Mouse (Mus musculus): ENCODE measurements around the gene Hspa2. TPM values are rescaled to one million over a fixed set of nuclear protein-coding genes. Genes with fewer than 3 reads are reported as not detected.

The Hspa2 gene
- polyA plus RNA-seq (2016; fragmentation: Nextera tagmentation; extraction: Ambion mirVana): 4.9 and 5.9 TPM in 2 replicates

DNA sequence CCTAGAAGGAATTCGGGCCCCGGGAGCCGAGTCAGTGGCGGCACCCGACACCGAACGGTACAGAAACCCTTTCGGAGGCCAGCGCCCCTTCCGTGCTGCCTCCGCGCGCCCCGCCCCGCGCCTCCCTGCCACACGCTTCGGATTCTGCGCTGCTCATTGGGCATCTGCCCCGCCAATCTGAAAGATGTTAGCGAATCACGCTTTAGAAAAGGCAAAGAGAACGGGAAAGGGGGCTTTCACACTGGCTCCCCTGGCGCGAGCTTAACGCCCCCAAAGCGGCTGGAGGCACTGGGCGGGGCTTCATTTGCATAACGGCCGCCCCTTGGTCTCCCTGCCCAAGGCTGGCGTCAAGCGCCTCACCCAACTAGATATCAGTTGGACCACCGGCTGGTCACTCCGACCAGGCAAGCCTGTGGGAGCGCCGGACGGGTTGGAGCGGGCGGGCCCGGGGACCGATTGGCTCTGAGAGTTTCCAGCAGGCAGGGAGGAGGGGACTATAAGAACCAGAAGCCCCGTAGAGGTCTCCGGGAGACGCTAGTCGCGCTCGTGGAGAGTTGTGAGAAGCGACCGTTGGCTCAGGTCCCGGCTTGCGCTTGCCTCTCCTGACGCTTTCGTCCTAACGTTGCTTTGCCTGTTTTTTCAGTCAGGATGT, at the start of gene Hspa2:
Hspa2 (plus strand) TSS at position 291 of the 652 bp plus-strand sequence.
- H3K27ac ChIP-seq (replicated peaks): peak within 1 kb of the TSS; percentile 92
- WGBS: under 1% methylated on average over 54 of the region's 54 CpGs
- peak; percentile 98 for DNase-seq (ENCODE audit: low spot score)
- H3K4me1 ChIP-seq: peaks cover 31% of the 10 kb centered on the region
- no peaks in the 10 kb centered on the region for H3K9me3 ChIP-seq (replicated peaks)
- H3K4me3 ChIP-seq: peak within 1 kb of the TSS; percentile 69
- no peaks in the 10 kb centered on the region for H3K36me3 ChIP-seq
- peaks cover 68% of the 10 kb centered on the region for H3K27me3 ChIP-seq (ENCODE audit: low read depth, poor library complexity, severe bottlenecking)

DNA sequence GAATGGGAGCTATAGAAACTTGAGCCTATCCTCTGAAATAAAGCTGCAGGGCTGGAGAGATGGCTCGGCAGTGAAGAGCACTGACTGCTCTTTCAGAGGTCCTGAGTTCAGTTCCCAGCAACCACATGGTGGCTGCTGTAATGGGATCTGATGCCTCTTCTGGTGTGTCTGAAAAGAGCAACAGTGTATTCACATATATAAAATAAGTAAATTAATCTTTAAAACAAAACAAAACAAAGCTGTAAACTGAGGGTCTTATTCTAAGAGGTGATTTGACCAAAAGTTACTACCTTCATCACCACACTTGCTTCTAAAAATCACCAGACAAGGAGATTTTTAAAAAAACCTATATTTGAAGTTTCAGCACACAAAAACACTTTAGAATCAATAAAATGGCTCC, 43.1 kb upstream of the Hspa2 start:
- H3K9me3 ChIP-seq (replicated peaks): no peaks in the 10 kb centered on the region
- H3K4me1 ChIP-seq: peaks cover 2% of the 10 kb centered on the region; the same call in 1 of the 2 replicates
- peaks cover 22% of the 10 kb centered on the region for H3K36me3 ChIP-seq
- no peak overlapping the region for H3K4me3 ChIP-seq
- H3K27ac ChIP-seq (replicated peaks): no peak overlapping the region
- DNase-seq (ENCODE audit: low spot score): no peak
- no peaks in the 10 kb centered on the region for H3K27me3 ChIP-seq (ENCODE audit: low read depth, poor library complexity, severe bottlenecking)
- WGBS: 51% methylated on average over 1 of the region's 1 CpGs

DNA sequence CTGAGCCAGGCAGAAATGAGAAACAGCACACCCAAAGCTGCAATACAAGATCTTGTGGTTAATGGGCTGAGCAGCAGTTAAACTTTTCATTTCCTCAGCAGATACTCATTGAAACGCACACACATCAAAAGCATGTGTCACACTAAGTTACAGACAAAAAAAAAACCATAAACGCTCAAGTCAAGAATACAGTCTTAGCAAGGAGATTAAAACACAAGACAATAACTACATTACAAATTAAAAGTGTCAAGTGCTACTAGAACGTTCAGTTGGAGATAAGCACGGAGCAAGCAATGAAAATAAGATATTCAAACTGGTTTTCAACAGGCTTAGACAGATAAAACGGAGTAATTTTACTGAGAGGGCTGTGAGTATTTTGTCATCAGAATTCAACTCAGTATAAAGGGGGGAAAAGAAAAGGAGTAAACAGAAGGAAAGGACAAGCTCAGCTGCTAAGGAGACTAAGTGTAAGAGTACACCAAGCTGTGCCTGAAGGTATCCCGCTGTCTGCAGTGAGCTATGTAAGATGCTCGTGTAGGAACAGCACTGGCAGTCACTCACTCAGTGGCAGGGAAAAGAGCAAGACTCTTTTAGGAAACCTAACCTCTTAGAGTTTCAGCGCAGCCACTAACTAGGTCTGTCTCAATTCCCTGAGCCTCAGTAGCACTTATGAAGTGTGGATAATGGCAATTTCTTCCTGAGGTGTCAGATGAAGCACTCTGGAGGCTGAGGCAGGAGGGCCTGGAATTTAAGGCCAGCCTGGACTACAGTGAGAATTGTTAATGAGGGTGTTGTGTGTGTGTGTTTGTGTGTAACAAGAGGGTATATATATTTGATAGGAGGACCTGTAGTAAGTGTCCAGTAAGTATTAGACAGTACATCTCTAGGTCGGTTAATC, 42.3 kb upstream of the Hspa2 start:
- Histone ChIP-seq H3K9me3 (replicated peaks) (no peaks in the 10 kb centered on the region), H3K27ac (replicated peaks) (no peak overlapping the region), H3K4me1 (peaks cover 9% of the 10 kb centered on the region), H3K4me3 (no peak overlapping the region), H3K36me3 (peaks cover 22% of the 10 kb centered on the region), H3K27me3 (ENCODE audit: low read depth, poor library complexity, severe bottlenecking) (no peaks in the 10 kb centered on the region)
- WGBS: 81% methylated on average over 9 of the region's 9 CpGs
- no peak for DNase-seq (ENCODE audit: low spot score)

DNA sequence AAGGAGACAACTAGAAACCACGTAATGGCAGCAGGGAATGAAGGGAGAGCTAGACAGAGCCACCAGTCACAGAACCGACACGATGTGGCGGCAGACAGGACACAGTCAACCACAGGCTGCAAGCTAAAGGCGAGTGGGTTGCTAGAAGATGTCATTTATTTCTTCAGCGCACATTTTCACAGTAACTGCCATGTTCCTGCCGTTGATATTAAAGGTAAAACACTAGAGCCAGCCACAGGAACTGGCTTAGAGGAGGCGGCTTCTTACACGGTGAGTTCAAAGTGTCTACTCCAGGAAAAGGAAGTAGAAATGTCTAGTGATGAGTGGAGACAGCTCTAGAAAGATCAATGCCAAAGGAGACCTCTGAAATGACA, 41.7 kb upstream of the Hspa2 start:
- Histone ChIP-seq H3K36me3 (peaks cover 16% of the 10 kb centered on the region), H3K4me1 (peaks cover 15% of the 10 kb centered on the region), H3K4me3 (no peak overlapping the region), H3K27me3 (ENCODE audit: low read depth, poor library complexity, severe bottlenecking) (no peaks in the 10 kb centered on the region), H3K27ac (replicated peaks) (no peak overlapping the region), H3K9me3 (replicated peaks) (no peaks in the 10 kb centered on the region)
- 90% methylated on average over 9 of the region's 9 CpGs for WGBS
- DNase-seq (ENCODE audit: low spot score): no peak

DNA sequence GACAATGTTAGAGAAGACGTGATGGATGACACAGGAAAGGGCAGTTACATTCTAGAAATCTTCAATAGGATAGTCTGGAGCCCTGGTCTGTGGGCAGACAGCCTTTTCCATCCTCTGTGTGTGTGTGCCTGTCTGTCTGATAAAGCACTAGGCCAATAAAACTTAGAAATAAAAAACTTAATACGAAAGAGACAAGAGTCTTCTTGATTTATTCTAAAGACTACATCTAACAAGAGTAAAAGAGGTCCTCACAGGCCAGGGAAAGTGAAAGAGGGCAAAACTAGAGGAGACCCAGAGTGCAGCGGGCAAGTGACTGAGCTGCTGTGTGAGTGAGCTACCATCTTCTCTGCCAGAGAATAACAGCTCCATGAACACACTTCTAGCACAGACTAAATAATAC, 37.7 kb upstream of the Hspa2 start:
- Histone ChIP-seq H3K27ac (replicated peaks) (no peak overlapping the region), H3K9me3 (replicated peaks) (no peaks in the 10 kb centered on the region), H3K4me3 (no peak overlapping the region), H3K27me3 (ENCODE audit: low read depth, poor library complexity, severe bottlenecking) (no peaks in the 10 kb centered on the region), H3K36me3 (peaks cover 11% of the 10 kb centered on the region), H3K4me1 (peaks cover 36% of the 10 kb centered on the region)
- DNase-seq (ENCODE audit: low spot score): no peak
- WGBS: 90% methylated on average over 3 of the region's 3 CpGs

DNA sequence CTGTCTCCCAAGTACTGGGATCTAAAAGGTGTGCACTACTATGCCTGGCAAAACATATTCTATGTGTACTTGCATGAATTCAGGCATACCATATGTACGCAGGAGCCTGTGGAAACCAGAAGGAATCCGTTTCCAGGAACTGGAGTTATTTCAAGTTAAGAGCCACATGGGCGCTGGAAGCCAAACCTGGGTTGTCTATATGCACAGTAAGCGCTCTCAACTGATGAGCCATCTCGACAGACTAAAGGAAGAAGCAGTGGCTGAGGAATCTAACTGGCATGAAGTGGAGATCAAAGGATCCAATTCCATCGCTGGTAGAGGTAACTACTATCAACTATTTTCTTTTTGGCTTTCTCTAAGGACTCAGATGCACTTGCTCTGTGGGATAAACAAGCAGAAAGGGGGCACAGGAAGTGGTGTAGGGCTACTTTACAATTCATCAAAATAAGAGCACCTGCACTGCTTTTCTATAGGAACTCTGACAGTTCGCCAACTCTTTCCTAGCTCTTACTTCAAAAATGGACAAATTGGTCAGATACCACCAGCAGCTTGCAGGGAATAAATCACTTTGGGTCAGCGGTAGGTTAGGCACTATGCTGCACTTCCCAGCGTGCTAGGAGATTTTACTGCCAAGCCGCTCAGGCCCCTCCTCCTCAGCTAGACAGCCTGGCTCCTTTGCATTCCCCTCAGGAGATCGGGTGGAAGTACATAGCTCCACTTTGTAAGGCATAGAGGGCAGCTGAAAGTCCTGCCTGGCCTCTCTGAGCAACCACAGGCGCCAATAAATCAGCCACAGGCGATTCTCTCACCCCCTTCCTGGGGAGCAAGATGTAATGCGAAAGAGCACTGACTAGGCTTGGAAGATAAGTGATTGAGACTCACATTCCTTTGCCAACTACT, 36.6 kb upstream of the Hspa2 start:
- peaks cover 46% of the 10 kb centered on the region for H3K4me1 ChIP-seq
- WGBS: 33% methylated on average over 14 of the region's 14 CpGs
- H3K27ac ChIP-seq (replicated peaks): 0 out of 2 replicates have a peak overlapping the region, but pooled peaks have one; percentile 35
- H3K36me3 ChIP-seq: peaks cover 11% of the 10 kb centered on the region
- H3K9me3 ChIP-seq (replicated peaks): no peaks in the 10 kb centered on the region
- peak overlapping the region; percentile 94 for H3K4me3 ChIP-seq
- no peaks in the 10 kb centered on the region for H3K27me3 ChIP-seq (ENCODE audit: low read depth, poor library complexity, severe bottlenecking)
- peak; percentile 43 for DNase-seq (ENCODE audit: low spot score)

DNA sequence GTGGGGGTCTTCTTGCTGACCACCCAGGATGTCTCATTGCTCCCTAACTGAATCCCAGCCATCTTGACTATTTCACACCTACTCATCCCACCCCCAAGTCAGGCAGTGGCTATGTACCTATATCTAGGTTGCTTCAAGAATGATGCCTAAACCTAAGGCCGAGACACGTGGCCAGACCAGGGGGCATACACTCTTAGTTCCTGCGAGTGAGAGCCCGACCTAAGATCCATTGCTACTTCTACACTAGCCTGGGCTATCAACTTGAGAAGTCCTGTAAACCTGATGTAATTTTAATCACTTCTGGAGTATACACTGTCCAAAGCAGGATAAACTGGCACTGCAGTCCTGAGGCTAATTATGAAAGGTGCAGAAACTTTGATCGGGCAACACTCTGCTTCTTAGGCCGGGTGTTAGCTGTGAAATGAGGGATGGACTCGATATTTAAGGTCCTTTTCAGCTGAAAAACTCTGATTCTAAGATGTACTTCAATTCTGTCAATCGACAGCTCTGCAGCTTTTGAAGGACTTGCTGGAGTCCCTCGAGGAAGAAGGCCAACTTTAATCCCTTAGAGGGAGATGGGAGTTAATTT, 35.7 kb upstream of the Hspa2 start:
- Histone ChIP-seq H3K36me3 (peaks cover 11% of the 10 kb centered on the region), H3K4me3 (peak overlapping the region; percentile 94), H3K27ac (replicated peaks) (peak overlapping the region; percentile 100), H3K9me3 (replicated peaks) (no peaks in the 10 kb centered on the region), H3K4me1 (peaks cover 54% of the 10 kb centered on the region), H3K27me3 (ENCODE audit: low read depth, poor library complexity, severe bottlenecking) (no peaks in the 10 kb centered on the region)
- no peak for DNase-seq (ENCODE audit: low spot score)
- WGBS: 10% methylated on average over 9 of the region's 9 CpGs

DNA sequence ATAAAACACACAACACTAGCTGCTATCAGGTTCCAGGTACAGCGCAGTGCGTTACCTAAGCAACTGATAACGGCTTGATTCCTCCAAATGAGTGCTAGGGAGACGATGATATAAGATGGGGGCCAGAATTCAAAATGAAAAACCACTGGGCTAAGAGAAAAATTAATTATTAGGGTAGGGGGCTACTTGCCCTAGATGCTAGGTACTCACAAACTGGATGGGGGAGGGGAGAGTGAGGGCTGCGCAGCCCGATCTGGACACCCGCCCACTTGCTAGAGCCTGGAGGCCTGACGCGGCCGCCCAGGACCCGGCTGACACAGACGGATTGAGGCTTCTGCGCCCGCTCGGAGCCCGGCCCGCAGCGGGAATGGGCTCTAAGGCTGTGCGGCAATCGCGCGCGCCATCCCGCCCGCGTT, 35.2 kb upstream of the Hspa2 start:
- Histone ChIP-seq H3K4me1 (peaks cover 55% of the 10 kb centered on the region), H3K4me3 (peak overlapping the region; percentile 94), H3K9me3 (replicated peaks) (no peaks in the 10 kb centered on the region), H3K27me3 (ENCODE audit: low read depth, poor library complexity, severe bottlenecking) (no peaks in the 10 kb centered on the region), H3K27ac (replicated peaks) (peak overlapping the region; percentile 100), H3K36me3 (peaks cover 8% of the 10 kb centered on the region)
- WGBS: under 1% methylated on average over 26 of the region's 26 CpGs
- no peak for DNase-seq (ENCODE audit: low spot score)

DNA sequence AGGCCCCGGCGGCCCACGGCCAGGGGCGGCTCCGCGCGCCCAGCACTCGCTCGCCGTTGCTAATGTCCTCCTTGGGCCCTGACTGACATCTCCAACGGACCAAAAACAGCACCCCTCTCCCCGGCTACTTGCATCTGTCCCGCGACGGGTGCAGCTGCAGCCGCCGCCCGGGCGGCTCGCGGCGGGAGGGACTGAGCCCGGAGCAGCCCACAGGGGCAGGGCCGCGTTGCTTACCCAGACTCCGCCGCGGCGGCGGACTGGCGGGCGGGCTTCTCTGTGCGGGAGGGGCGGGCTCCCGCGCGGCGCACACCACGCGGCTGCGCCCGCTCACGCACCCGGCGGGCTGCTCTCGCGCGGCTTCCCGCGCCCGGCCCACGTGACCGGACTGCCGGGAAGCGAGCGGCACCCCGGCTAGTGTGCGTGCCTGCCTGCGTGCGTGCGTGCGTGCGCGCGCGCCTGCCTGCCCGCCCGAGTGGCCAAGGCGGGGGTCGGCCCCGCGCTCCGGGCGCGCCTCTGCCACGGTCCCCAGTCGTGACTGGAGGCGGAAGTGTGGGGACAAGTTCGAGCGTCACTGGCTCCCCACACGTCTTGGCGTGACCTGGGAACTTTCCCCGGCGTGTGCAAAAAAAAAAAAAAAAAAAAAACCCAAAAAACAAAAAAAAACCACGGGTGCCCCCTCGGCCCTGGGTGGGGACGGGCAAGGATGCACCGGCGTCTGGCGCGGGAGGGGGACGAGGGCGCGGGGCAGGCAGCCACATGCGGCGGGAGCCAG, 34.6 kb upstream of the Hspa2 start, which contains the start of gene Zbtb25:
Zbtb25 (minus strand) TSS at position 397 of the 772 bp plus-strand sequence.
- DNase-seq (ENCODE audit: low spot score): peak; percentile 87
- under 1% methylated on average over 96 of the region's 96 CpGs for WGBS
- H3K9me3 ChIP-seq (replicated peaks): no peaks in the 10 kb centered on the region
- peaks cover 2% of the 10 kb centered on the region; the same call in 1 of the 2 replicates for H3K36me3 ChIP-seq
- H3K4me3 ChIP-seq: peak within 1 kb of the TSS; percentile 94
- H3K27me3 ChIP-seq (ENCODE audit: low read depth, poor library complexity, severe bottlenecking): no peaks in the 10 kb centered on the region
- peaks cover 61% of the 10 kb centered on the region for H3K4me1 ChIP-seq
- H3K27ac ChIP-seq (replicated peaks): peak within 1 kb of the TSS; percentile 100

DNA sequence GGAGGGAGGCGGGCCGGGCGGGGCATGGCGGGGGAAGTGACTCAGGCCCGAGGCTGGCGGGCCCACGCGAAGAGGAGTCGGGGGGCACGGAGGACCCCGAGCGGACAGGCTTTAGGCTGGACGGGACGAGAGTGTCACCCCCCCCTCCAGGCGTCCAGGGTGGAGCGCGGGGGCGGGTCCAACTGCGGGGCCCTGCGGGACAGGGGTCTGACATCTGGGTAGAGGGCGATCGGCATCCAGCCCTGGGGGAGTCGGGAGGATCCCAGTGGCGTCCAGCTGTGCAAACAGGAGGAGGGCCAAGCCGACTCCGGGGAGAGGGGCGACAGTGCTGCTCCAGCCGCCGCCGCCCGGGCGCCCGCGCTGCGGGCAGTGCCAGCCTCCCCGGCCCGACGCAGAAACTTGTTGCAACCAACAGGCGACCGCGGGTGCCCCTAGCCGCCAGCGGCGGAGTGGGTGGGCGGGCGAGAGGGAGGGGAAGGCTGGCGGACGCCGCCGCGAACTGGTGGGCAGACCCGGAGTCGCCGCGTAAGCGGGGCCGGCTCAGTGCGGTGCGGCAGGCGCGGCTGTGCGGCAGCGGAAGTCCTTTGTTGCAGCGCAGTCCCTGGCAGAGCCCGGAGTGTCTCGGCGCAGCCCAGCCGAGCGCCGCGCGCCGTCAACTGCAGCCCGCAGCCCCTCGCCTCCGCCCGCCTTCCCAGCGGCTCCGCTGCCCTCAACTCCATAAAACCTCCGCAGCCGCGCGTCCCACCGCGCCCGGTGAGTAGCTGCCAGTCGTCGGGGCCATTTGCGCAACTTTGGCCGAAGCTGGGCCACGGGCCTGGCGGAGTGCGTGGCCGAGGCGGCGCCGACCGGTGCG, 33.8 kb upstream of the Hspa2 start, which contains the start of gene Zbtb1:
Zbtb1 (plus strand) TSS at position 289 of the 853 bp plus-strand sequence.
- Histone ChIP-seq H3K4me1 (peaks cover 61% of the 10 kb centered on the region), H3K4me3 (peak within 1 kb of the TSS; percentile 94), H3K27ac (replicated peaks) (peak within 1 kb of the TSS; percentile 100), H3K9me3 (replicated peaks) (no peaks in the 10 kb centered on the region), H3K36me3 (no peaks in the 10 kb centered on the region), H3K27me3 (ENCODE audit: low read depth, poor library complexity, severe bottlenecking) (no peaks in the 10 kb centered on the region)
- DNase-seq (ENCODE audit: low spot score): peak; percentile 87
- WGBS: under 1% methylated on average over 95 of the region's 99 CpGs
